Mouse (Mus musculus) CH12.LX (cell line): ENCODE results near the gene H2-DMa.
A peak's percentile ranks its signal among the peaks of the same experiment; 100 is the strongest.

Experiments
- CTCF ChIP-seq, 2 experiments: IDR thresholded peaks in 1 of 2; conservative IDR thresholded peaks in 1 of 2; 2 replicates each; pipeline ENCODE4 v1.5.1; 2011 to 2012; ENCODE audit warnings: low read depth in 2 of 2, low read length in 2 of 2, improper control_type of control experiment in 1 of 2, inconsistent platforms in 1 of 2, mild to moderate bottlenecking in 1 of 2, moderate library complexity in 1 of 2
- EP300 ChIP-seq: IDR thresholded peaks from 2 replicates; pipeline ENCODE4 v1.6.1; 2011; ENCODE audit warnings: low read length, improper control_type of control experiment
- NELFE ChIP-seq: IDR thresholded peaks from 2 replicates; pipeline ENCODE4 v1.6.1; 2011; ENCODE audit warnings: low read depth, low read length, improper control_type of control experiment
- RCOR1 ChIP-seq: conservative IDR thresholded peaks from 2 replicates; pipeline ENCODE4 v1.6.1; 2012; ENCODE audit warnings: low read depth, mild to moderate bottlenecking, inconsistent platforms, low read length, improper control_type of control experiment

DNA sequence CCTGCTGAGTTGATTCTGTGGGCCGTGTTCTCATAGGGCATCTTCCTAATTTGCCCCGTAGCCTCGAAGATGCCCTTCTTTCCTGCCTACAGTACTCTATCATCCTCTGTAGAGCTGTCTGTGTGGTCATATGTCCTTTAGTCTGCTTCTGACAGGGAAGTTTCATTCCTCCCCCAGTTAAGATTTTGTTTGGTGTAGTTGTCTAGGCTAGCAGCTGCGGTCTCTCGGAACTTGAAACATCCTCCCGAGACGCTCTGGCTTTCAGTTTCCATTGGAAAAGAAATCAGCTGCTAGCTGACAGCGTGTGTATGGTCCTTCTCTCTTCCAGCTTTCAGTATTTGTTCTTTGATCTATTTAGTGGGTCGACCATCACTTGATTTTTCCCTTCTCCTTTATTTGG lies 14.5 kb upstream of the H2-DMa start:
- peak; percentile 76 for TF ChIP-seq EP300
- no peak for TF ChIP-seq CTCF (conservative IDR thresholded peaks at IDR 0.05 in 1 of 2, IDR thresholded peaks at IDR 0.05 in 1 of 2; ENCODE audit: low read depth in 2 of 2, low read length in 2 of 2)
- TF ChIP-seq RCOR1: no peak
- TF ChIP-seq NELFE: no peak
